Mouse (Mus musculus) splenic B cell, adult 2 months (primary cell): ENCODE results near the gene Kmt2d.
A peak's percentile ranks its signal among the peaks of the same experiment; 100 is the strongest.

Source experiments
- DNase-seq: peaks from one replicate; pipeline ENCODE4 v3.0.0-alpha.2; 2011; ENCODE audit warnings: low read depth, low spot score
- H3K27me3 ChIP-seq: 2 replicates; pipeline ENCODE4 v1.6.1; 2012; ENCODE audit warnings: mild to moderate bottlenecking, low read length, moderate library complexity, mixed read lengths; ENCODE audit not compliant: control insufficient read depth, poor library complexity, insufficient read depth, severe bottlenecking
- H3K36me3 ChIP-seq: 2 replicates; pipeline ENCODE4 v1.6.1; 2012; ENCODE audit warnings: mild to moderate bottlenecking, low read length, moderate library complexity, mixed read lengths; ENCODE audit not compliant: control insufficient read depth, poor library complexity, insufficient read depth, severe bottlenecking

Kmt2d gene

DNA sequence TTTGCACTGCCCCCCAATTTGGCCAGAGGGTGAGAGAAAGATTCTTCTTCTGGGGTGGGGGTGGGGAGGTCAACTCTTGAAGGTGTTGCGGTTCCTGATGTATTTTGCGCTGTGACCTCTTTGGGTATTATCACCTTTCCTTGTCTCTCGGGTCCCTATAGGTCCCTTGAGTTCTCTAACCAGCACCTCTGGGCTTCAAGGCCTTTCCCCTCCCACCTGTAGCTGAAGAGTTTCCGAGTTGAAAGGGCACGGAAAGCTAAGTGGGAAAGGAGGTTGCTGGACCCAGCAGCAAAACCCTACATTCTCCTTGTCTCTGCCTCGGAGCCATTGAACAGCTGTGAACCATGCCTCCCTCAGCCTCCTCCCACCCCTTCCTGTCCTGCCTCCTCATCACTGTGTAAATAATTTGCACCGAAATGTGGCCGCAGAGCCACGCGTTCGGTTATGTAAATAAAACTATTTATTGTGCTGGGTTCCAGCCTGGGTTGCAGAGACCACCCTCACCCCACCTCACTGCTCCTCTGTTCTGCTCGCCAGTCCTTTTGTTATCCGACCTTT lies 77.8 kb downstream of the Kmt2d start:
- no peaks in the 10 kb centered on the region for H3K27me3 ChIP-seq
- DNase-seq: peak; percentile 22
- H3K36me3 ChIP-seq: no peaks in the 10 kb centered on the region

DNA sequence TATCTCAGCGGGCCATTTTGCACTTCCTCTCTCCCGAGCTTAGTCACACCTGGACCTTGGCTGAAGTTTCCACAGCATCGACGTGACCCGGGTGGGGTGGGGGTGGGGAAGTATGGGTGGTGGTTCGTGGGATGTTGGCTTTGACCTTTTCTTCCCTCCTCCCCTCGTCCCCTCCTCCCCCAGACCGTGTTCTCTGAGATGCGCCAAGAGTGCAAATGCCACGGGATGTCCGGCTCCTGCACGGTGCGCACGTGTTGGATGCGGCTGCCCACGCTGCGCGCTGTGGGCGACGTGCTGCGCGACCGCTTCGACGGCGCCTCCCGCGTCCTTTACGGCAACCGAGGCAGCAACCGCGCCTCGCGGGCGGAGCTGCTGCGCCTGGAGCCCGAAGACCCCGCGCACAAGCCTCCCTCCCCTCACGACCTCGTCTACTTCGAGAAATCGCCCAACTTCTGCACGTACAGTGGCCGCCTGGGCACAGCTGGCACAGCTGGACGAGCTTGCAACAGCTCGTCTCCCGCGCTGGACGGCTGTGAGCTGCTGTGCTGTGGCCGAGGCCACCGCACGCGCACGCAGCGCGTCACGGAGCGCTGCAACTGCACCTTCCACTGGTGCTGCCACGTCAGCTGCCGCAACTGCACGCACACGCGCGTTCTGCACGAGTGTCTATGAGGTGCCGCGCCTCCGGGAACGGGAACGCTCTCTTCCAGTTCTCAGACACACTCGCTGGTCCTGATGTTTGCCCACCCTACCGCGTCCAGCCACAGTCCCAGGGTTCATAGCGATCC lies 78.6 kb downstream of the Kmt2d start:
- peak; percentile 36 for DNase-seq
- Histone ChIP-seq H3K27me3 (no peaks in the 10 kb centered on the region), H3K36me3 (no peaks in the 10 kb centered on the region)

DNA sequence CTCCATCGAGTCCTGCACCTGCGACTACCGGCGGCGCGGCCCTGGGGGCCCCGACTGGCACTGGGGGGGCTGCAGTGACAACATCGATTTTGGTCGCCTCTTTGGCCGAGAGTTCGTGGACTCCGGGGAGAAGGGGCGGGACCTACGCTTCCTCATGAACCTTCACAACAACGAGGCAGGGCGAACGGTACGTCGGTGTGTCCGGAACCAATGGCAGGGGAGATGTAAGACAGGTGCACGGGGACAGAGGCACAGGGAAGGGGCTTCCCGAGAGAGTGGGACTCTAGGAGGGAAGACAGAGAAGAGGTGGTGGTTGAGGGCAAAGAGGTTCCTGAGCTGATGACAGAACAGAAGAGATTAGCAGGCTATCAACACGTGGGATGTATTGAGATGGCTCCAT lies 79.2 kb downstream of the Kmt2d start:
- no peaks in the 10 kb centered on the region for H3K36me3 ChIP-seq
- H3K27me3 ChIP-seq: no peaks in the 10 kb centered on the region
- peak; percentile 32 for DNase-seq

DNA sequence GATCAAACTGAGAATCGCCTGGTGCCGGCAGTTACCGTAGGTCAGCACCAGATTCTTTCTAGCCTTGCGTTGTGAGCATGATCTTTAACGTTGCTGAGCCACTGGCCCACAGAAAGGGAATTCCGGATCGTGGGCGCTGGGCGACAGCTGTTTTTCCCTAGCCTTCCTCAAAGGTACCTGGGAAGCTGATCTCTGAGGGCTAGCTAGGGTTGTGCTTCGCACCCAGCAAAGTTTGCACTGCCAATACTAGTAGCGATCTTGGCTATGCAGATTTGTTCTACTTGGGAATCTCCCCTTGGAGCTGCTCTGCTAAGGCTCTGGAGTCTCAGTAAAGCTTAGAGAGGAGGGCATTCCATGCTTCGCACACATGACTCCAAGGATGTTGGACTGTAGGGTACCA lies 79.8 kb downstream of the Kmt2d start:
- Histone ChIP-seq H3K36me3 (no peaks in the 10 kb centered on the region), H3K27me3 (no peaks in the 10 kb centered on the region)
- peak; percentile 18 for DNase-seq

DNA sequence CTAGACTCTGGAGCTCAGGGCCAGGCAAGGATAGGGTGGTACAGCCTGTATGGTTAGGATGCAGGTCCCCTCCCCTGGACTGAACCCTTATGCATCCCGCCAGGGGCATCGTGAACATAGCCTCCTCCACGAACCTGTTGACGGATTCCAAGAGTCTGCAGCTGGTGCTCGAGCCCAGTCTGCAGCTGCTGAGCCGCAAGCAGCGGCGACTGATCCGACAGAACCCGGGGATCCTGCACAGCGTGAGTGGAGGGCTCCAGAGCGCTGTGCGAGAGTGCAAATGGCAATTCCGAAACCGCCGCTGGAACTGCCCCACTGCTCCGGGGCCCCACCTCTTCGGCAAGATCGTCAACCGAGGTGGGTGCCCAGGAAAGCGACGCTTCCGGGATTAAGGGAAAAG lies 80.2 kb downstream of the Kmt2d start:
- Histone ChIP-seq H3K36me3 (no peaks in the 10 kb centered on the region), H3K27me3 (no peaks in the 10 kb centered on the region)
- DNase-seq: peak; percentile 20

DNA sequence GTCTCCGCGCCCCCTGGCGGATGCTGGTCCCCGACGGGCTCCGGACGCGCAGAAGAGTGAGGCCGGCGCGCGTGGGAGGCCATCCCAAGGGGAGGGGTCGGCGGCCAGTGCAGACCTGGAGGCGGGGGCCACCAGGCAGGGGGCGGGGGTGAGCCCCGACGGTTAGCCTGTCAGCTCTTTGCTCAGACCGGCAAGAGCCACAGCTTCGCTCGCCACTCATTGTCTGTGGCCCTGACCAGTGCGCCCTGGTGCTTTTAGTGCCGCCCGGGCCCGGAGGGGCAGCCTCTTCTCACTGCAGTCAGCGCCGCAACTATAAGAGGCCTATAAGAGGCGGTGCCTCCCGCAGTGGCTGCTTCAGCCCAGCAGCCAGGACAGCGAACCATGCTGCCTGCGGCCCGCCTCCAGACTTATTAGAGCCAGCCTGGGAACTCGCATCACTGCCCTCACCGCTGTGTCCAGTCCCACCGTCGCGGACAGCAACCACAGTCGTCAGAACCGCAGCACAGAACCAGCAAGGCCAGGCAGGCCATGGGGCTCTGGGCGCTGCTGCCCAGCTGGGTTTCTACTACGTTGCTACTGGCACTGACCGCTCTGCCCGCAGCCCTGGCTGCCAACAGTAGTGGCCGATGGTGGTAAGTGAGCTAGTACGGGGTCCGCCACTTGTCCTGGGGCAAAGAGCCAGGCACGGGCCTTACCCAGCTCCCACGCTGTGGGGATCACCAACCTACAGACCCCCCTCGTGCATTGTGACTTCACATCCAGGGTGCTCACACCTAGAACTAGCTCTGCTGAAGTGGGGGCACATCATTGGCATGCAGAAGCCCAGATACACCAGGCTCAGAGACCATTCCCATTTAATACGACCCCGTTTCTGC lies 81.1 kb downstream of the Kmt2d start, which contains the start of gene Wnt1:
Wnt1 (plus strand) TSS at position 197 of the 875 bp plus-strand sequence.
- peak; percentile 75 for DNase-seq

DNA sequence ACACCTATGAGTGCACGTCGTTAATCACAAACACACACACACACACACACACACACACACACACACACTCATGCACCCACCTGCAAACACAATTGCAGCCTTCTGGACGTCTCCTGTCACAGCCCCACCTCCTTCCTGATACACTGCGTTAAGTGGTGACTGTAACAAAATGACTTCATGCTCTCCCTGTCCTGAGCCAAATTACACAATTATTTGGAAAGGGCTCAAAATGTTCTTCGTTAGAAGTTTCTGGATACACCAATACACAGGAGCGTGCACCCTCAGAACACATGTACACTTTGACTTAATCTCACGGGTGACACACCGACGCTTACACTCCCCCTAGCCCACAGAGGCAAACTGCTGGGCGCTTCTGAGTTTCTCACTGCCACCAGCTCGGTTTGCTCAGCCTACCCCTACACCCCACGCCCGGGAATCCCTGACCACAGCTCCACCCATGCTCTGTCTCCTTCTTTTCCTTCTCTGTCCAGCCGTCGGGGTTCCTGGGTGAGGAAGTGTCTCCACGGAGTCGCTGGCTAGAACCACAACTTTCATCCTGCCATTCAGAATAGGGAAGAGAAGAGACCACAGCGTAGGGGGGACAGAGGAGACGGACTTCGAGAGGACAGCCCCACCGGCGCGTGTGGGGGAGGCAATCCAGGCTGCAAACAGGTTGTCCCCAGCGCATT lies 81.9 kb downstream of the Kmt2d start:
- no peaks in the 10 kb centered on the region; the same call in 1 of the 2 replicates for H3K27me3 ChIP-seq
- no peaks in the 10 kb centered on the region for H3K36me3 ChIP-seq
- DNase-seq: no peak

More for the DNA sequence above, 81.1 kb downstream of the Kmt2d start, which contains the start of gene Wnt1:
- H3K27me3 ChIP-seq: no peaks in the 10 kb centered on the region
- H3K36me3 ChIP-seq: no peaks in the 10 kb centered on the region

DNA sequence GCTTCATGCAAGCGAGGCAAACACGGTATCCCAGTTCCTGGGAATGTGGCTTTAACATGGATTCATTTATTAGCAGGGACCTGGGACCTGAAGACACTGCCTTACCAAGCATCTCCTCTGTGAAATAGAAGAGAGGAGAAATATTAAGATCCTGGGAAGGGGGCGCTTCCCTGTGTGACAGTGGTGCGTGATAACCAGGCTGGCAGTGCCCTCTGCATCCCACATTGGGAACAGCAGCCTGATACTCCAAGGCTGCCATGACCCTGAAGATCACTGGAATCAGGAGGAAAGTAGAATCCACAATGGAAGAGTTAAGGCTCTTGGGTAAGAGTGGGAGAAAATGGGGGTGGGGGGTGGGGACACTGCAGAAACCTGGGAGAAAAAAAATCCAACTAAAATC lies 83.1 kb downstream of the Kmt2d start:
- DNase-seq: no peak
- Histone ChIP-seq H3K36me3 (no peaks in the 10 kb centered on the region), H3K27me3 (no peaks in the 10 kb centered on the region; the same call in 1 of the 2 replicates)

DNA sequence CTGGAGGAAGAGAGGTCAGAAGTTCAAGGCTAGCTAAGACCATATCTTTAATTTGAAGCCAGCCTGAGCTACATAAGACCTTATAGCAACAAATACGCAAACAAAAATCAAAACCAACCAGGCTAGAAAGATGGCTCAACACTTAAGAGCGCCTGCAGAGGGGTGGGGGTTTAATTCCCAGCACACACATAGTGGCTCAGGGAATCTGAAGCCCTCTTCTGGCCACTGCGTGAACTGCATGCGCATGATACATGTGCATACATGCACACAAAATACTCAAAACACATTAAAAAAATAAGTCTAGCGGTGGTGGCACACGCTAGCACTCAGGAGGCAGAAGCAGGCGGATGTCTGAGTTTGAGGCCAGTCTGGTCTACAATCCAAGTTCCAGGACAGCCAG lies 85.3 kb downstream of the Kmt2d start:
- DNase-seq: peak; percentile 49
- H3K36me3 ChIP-seq: no peaks in the 10 kb centered on the region
- H3K27me3 ChIP-seq: no peaks in the 10 kb centered on the region; the same call in 1 of the 2 replicates
